Mouse (Mus musculus) retina, postnatal 7 days (tissue): ENCODE measurements around the gene Rbms3.

Experiments
- DNase-seq: peaks from one replicate; pipeline ENCODE4 v3.0.0-alpha.2; 2012; ENCODE audit warnings: low read depth, low spot score

Rbms3 gene

GRCm38 (mm10) chr9:117051935-117052334, 577.8 kb downstream of the Rbms3 start:
- DNase-seq: no peak

GRCm38 (mm10) chr9:117048641-117049040, 581.1 kb downstream of the Rbms3 start:
- no peak for DNase-seq

GRCm38 (mm10) chr9:117041993-117042366, 587.7 kb downstream of the Rbms3 start:
- no peak for DNase-seq

- no peak for DNase-seq
Measured at GRCm38 (mm10) chr9:117041291-117041992, 588.3 kb downstream of the Rbms3 start.

GRCm38 (mm10) chr9:117039941-117040453, 589.7 kb downstream of the Rbms3 start:
- DNase-seq: peak; percentile 25

- DNase-seq: no peak
Measured at GRCm38 (mm10) chr9:117032690-117033089, 597.0 kb downstream of the Rbms3 start.

GRCm38 (mm10) chr9:117031237-117031636, 598.5 kb downstream of the Rbms3 start:
- no peak for DNase-seq

GRCm38 (mm10) chr9:117030837-117031236, 598.9 kb downstream of the Rbms3 start:
- DNase-seq: no peak

- DNase-seq: no peak
Measured at GRCm38 (mm10) chr9:117029953-117030352, 599.8 kb downstream of the Rbms3 start.

- DNase-seq: no peak
Measured at GRCm38 (mm10) chr9:117028586-117028985, 601.1 kb downstream of the Rbms3 start.

- no peak for DNase-seq
Measured at GRCm38 (mm10) chr9:117022086-117022485, 607.6 kb downstream of the Rbms3 start.

- DNase-seq: no peak
Measured at GRCm38 (mm10) chr9:117021506-117021905, 608.2 kb downstream of the Rbms3 start.

GRCm38 (mm10) chr9:117020216-117020615, 609.5 kb downstream of the Rbms3 start:
- DNase-seq: no peak

GRCm38 (mm10) chr9:117018741-117019163, 611.0 kb downstream of the Rbms3 start:
- no peak for DNase-seq

- DNase-seq: no peak
Measured at GRCm38 (mm10) chr9:117018301-117018700, 611.4 kb downstream of the Rbms3 start.

GRCm38 (mm10) chr9:117016605-117017319, 613.0 kb downstream of the Rbms3 start:
- no peak for DNase-seq

GRCm38 (mm10) chr9:117013386-117013785, 616.3 kb downstream of the Rbms3 start:
- DNase-seq: no peak

GRCm38 (mm10) chr9:117010801-117011200, 618.9 kb downstream of the Rbms3 start:
- DNase-seq: no peak

- DNase-seq: no peak
Measured at GRCm38 (mm10) chr9:117008194-117008593, 621.5 kb downstream of the Rbms3 start.

GRCm38 (mm10) chr9:117002083-117002482, 627.6 kb downstream of the Rbms3 start:
- no peak for DNase-seq

GRCm38 (mm10) chr9:116999186-116999585, 630.5 kb downstream of the Rbms3 start:
- DNase-seq: no peak

- no peak for DNase-seq
Measured at GRCm38 (mm10) chr9:116990321-116990720, 639.4 kb downstream of the Rbms3 start.

GRCm38 (mm10) chr9:116980801-116981200, 648.9 kb downstream of the Rbms3 start:
- DNase-seq: no peak
